Mouse (Mus musculus) testis, postnatal 14 days (tissue): Measurements from ENCODE around the gene Ube2h.
A peak's percentile ranks its signal among the peaks of the same experiment; 100 is the strongest.
"Not testable (repeated sequence)": the region's sequence is repeated elsewhere in the genome, so short reads cannot be mapped to it uniquely, and the experiment has no call there.

Experiments used
- DNase-seq: peaks from one replicate; pipeline ENCODE4 v3.0.0; 2021; ENCODE audit warnings: low spot score

Ube2h gene

DNA sequence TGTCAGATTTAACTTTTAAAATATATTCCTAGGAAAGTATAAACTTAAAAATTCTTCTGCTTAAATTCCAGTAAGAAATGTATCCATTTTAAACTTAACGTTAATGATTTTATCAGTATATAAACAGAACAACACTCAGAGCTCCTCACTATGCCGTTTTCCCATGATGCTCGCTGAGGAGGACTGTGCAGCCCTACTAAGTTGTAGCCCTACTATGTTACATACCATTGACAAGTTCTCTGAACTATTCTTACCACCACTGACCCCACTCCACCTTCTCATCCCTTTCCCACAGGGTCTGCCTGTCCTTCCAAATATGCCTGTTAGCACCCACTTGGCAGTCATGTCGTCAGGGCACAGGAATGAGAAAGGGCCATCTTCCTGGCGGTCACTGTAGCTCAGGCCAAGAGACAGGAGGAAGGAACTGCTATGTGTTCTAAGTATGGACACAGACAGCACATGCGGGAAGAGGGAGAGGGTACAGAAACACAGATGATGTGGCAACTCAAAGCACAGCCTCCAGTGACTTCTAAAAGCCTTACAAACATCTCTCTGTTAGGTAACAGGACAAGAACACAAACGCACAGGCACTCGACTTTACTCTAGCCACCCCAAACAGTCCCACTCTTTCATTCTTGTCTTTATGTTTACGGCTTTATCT is 60.9 kb downstream of the Ube2h start:
- no peak for DNase-seq

DNA sequence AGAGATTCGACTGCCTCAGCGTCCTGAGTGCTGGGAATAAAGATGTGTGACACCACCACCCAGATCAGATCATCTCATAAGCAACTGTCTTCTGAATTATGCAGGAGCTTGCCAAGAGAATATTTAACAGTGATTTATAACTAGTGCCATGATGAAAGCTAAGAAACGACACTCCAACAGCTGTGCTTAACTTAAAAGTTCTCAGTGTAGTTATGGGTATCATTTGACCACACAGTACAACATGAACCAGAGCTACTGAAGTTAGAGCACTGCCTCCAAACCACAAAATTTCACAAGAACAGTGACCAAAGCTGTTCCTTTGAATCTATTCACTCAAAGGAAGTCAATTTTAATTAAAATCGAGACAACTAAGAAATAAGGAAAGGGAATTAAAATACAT is 61.4 kb downstream of the Ube2h start:
- DNase-seq, result no peak

DNA sequence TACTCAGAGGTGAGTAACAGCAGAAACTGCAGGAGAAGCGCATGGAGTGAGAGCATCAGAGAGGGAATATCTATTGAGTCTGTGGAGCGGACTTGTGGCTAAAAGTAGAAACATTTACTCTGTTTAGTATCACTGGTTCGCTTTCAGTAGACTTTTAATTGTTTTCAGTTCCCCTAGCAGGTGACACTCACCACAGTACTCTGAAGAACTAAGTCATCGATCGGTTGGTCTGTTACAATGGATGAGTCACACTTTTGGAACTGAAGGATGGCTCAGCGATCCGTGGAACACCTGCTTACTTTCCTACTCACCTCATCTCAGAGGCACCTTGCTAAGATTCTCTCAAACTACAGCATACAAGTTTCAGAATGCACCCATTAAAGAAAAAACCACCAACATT is 64.2 kb downstream of the Ube2h start:
- no peak for DNase-seq

DNA sequence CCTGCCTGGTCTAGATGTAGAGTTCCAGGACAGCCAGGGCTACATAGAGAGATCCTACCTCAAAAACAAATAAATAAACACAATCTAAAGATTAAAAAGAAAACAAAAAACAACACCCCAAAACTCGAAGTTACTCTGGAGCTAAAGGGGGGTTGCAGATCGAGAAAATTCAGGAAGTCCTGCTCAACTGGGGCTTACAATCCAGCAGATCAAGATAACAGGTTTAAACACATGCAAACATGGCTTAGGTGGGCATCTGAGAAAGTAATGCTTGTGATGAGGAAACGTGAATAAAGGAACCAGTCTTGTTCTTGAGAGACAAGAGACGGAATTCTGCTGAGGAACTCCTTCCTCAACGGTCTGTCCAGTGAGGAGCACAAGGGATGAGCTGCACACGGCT is 65.1 kb downstream of the Ube2h start:
- DNase-seq, result no peak

DNA sequence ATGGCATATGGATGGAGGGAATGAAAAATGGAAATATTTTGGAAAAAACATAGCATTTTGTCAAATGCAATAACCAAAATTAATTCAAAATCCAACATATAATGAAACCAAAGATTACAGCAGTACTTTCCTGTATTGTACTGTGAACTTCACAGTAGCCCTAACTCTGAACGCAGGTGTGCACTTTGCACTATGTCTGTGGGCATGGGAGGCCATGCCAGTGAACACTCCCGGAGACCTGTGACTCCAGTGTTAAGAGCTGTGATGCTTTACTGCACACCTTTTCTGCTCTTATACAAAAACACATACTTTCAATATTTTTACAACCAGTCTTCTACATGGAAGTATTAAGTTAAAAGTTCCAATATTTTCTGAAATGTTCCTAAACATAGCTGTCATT is 66.3 kb downstream of the Ube2h start:
- DNase-seq, result no peak

DNA sequence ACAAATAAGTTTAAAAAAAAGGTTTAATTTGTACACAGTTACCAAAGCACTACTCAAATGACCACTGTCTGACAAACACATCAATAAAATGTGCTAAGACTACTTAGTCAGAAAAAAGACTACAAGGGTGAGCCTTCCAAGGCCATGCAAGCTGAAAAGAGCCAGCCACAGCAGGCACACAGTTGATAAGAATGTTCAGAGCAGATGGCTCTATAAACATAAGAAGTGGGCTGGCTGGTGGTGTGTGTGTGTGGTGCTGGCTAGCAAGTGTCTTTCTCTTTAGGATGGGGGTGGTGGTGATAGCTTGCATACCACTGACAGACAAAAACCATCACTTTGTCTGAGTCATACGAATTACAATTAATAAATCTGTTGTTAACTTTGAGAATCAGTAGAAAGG is 67.8 kb downstream of the Ube2h start:
- DNase-seq, result no peak

DNA sequence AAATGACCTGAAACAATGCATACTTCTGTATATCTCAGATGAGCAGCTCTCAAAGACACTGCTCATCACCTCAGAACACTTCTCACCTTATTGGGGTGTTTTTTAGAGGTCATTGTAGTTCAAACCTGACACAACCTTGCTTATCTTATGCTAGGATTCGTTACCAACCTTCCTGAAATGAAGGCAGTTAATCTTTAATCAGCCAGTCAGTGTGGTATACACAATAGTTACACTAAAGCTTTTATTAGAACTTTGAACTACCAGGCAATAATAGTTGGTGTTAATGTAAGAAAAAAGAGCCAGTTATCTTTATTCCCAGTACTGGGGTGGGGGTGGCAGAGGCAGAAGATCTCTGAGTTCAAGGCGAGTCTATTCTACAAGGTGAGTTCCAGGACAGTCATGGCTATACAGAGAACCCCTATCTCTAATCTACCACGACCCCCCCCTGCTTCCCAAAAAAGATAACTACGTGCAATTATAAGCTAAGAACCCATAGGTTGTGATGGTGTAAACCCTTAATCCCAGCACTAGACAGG is 72.5 kb downstream of the Ube2h start:
- no peak for DNase-seq

DNA sequence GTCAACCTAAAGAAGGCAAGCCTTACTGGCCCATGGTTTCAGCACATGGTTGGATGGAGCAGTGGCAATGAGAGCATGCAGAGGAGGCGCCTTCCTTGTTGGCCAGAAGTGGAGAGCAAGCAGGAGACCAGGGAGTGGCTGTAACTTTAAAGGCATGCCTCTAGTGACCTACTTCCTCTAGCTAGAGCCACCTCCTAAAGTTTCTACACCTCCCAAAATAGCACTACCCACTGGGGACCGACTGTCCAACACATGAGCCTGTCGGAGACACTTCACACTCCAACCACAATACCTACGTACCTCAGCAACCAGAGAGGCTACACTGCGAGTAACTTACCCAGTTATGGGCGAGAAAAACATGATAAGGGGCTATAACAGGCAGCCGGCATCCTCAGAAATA is 74.1 kb downstream of the Ube2h start:
- DNase-seq, result no peak

DNA sequence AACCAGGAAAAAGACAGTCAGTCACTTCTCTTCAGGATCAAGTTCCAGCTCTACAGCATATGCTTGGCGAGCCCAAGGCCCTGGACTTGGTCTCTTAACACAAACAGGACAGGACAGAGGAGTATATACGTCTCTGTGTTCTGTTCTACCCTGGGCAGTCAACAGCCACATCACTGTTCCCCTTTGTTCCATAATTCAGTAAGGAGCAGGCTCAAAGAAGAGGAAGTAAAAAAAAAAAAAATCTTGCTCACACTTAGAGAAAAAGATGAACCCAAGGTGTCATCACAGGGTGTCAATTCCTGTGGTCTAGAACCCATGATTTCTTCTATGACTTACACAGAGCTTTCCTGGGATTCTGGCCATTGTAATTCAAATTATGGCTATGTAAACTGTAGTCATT is 75.4 kb downstream of the Ube2h start:
- no peak for DNase-seq

DNA sequence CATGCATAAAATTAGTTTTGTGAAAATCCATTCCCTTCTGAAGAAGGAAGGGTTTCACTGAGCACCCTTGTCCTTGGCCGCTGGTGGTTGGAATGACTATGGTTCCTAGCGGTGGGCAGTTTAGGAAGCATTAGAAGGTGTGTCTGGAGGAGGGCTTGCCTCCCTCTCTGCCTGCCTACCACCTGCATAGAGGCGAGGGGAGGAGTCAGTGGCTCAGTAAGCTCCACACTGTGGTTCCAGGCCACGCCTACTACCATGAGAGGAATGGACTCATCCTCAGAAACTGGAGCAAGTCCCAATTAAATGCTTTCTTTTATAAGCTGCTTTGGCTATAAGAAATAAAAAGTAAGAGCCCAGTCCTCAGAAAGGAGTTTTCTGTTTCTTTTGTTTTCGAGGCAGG is 76.0 kb downstream of the Ube2h start:
- DNase-seq, result no peak

DNA sequence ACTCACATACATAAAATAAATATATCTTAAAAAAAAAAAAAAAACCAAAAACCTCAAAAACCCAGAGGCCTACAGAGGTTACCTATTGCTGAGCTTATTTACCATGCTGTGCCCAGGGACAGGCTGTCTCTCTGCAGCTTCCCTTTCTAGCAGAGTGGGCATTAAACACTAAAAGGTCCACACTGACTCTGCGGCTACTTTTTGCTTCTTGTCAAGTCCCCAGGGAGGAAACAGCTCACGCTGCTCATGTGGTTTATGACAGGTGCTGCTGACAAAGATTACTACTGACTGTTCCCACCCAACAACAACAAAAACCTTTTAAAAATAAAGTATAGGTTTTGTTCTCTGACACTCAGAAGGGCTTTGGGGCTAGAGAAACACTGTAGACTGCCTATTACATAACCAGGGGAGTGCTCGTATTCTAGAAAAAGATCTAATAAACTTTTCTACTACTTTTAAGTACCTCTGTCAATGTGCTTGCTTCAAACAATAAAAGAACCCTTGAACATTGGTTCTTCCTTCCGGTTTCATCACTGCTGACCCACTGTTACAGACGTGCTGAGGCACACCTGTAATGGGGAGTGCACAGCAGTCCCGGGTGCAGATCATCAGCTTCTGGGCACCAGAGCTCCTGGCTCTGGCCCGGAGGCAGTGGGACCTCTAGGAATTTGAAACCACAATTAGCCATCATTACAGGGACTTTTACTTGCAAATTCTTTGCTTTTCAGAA is 77.2 kb downstream of the Ube2h start:
- DNase-seq, result no peak

DNA sequence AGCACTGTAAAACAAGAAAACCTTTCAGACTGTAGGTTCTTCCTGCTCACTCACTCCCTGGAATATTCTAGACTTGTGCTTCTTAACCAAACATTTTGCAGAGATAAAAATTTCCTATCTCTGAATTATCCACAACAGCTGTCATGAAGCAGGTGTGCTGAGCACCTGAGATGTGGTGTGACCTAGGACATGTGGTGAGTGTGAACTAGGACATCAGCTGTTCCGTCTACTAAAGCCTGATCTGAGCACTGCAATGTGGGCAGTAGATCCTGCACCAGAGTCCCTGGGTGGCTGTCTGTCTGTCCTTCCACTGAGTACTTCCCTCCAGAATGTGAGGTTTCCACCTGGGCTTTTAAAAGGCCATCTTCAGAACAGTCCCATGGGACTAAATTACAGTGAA is 79.6 kb downstream of the Ube2h start:
- DNase-seq, result no peak

DNA sequence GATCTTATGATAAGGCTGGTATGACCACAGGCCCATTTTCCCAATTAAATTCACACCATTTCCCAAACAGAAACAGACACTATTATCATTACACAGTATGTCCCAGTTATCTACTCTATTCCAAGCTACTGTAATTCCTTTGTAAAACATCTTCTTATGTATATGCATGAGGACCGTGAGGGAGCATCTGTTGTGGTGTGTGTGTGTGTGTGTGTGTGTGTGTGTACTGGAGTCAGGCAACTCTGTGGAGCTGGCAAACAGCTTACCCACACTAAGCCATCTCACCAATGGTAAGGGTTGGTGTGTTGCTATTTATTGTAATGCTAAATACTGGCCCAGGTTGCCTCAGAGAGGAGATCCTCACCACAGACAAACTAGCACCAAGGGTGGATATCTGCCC is 82.0 kb downstream of the Ube2h start:
- DNase-seq, result no peak

DNA sequence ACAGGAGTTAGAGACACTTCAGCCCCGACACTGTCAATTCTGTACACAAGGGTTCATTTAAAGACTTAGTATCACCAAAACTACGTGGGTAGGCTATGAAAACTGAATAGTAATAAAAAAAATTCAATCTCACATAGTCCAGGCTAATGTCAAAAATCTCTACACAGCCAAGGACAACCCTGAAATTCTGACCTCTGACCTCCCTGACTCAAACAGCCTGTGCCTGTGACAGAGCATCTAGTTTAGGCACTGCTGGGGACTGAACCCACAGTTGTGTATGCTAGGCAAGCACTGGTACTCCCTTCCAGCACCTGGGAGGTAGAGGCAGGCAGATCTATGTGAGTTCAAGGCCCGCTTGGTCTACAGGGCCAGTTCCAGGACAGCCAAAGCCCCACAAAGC is 86.8 kb downstream of the Ube2h start:
- no peak for DNase-seq

DNA sequence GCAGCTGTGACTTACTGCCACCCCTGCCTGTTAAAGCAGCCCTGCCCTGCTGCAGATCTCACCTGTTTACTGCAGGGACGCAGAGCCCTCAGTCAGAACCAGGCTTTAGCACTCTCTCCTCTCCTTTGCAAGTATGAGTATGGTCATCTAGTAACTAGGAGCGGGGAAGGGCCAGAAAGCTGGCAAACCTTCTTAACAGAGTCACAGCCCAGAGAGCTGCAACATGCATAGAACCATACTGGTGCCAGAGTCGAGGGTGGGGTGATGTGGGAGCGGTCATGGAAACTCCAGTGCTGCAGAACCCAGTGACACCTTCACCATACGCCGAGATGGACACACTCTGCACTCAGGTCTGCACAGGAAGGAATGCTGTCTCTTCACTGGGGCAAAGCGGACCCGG is 91.9 kb downstream of the Ube2h start:
- DNase-seq, result no peak

DNA sequence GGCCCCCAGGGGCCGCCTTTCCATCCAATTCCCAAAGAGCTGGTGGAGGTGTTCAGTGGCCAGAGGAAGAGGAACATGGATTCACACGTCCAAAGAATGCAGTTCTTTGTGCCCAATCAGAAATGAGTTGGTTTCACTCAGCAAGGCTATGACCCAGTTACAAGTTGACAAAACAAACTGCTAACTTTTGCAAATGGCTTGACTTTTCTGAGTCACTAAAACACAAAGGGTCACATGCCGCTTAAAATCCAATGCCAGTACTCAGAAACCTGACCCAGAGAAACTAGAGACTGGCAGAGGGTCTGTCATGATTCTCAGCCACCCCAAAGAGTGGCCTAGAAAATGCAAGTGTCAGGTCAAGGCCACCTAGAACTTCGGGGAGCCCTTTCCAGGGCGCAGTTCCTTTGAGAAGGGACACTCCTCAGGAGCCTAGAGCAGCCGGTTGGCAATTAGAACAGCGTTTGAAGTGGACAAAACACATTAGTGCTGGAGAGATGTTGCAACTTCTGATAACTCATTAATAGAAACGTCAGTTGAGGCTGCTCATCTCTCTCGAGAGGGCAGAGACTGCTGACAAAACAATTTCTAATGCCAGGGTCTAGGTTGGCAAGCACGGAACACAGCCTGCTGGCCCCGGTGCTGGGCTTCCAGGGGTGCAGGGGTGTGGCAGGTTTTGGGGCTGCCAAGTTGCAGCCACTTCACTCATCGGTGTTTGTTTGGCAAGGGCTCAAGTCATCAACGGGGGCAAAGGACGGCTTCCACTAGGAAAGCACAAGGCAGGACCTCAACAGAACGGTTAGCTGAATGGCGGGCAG is 92.5 kb downstream of the Ube2h start:
- no peak for DNase-seq

DNA sequence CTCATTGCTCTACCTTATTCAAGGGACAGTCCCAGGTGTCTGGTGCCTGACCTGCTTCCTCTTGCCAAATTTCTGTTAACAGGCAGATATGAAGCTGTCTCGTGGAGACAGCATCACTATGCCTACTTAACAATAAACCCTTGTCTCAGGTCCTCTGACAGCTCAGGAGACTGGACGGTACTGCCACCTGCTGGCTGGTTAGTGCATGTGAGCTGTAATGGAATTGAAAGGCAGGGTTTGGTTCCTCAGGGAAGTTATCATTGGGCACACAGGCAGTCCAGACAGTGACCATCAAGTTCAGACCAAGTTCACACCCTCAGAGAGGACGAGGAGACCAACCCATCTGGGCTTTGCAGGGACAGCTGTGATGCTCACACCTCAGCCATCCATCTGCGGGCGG is 93.6 kb downstream of the Ube2h start:
- DNase-seq, result peak; percentile 39

DNA sequence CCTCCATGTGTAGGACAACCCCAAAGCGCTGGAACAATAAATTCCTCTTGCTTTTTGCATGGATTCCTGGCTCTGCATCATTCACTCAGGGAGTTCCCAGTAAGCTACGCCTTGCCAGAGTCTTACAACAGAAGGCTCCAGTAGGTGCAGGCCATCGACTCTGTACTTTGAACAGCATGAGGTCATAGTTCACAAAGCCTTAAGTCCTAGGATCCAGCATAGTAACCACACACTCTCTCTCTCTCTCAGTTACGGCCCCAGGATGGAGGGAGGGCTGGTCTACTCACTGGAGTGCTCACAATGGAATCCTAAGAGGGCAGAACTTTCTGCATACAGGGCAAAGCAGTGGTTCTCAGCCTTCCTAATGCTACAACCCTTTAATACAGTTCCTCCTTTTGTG is 95.5 kb downstream of the Ube2h start:
- DNase-seq, result no peak

DNA sequence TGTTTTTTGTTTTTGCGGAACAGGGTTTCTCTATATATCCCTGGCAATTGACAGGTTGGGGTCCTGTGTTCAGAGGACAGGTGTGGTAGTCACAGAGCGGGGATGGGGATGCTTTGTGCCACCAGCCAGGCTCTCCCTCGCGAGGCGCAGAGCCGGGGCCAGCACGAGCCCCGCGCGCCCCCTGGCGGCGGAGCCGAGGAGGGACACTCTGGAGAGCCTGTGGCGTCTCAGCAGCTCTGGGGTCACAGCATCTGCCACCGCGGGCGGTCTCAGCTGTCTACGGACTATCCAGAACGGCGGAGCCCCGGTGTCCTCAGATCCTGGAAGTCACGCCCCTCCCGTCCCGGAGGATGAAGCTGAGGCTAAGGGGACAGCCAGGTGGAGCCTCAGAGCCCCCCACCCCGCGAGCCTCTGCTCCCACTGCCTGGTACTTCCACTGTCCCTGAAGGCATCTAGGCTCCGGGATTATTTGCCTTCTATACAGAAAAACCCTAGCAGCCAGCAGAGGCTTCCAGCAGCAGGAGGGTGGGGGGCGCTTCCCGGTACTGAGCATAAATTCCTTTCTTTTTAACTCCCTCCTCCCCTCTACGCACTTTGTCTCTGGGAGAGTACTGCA is 98.6 kb downstream of the Ube2h start:
- peak; percentile 81 for DNase-seq

DNA sequence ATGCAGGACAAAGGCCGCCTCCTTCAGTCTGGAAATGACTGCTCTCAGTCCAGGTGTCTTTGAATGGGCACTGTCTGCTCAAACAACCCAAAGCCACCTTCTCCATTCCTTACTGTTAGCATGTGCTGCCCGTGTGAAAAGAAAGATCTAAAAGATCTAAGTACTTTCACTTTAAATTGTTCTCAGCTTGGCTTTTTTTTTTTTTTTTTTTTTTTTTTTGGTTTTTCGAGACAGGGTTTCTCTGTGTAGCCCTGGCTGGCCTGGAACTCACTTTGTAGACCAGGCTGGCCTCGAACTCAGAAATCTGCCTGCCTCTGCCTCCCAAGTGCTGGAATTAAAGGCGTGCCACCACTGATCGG is 99.2 kb downstream of the Ube2h start:
- not testable (repeated sequence) for DNase-seq

DNA sequence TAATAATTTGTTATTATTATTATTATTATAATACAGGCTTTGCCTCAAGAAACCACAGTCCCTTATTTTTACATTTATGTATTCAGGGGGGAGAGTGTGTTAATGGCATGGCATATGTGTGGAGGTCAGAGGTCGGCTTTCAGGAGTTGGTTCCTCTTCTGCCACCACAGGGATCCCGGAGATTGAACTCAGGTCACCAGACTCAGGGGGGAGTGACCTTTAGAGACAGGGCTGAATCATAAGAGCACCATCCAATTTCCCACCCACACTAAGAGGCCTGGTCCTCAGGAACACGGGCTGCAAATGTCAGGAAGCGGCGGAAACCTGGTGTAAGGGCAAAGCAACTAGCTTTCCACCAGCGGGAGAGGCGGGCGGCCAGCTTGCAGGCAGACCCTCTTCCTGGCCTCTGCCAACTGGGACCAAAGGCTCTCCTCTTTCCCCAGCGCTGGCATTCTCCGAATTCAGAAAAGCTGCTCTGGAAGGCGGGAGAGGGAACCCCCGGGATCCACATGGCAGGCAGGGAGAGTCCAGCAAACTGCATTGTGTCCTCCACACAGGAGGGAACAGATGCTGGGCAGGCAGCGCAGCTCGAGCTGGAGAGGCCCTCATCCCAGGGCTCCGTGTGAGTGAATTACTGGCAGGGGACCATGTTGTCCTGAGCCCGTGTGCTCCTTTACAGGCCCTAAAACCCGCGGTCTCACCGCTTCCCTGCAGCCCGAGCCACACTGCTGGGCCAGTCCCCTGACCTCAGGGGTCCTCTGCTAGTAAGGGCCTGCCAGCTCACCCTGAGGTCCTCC is 99.8 kb downstream of the Ube2h start:
- DNase-seq, result no peak

DNA sequence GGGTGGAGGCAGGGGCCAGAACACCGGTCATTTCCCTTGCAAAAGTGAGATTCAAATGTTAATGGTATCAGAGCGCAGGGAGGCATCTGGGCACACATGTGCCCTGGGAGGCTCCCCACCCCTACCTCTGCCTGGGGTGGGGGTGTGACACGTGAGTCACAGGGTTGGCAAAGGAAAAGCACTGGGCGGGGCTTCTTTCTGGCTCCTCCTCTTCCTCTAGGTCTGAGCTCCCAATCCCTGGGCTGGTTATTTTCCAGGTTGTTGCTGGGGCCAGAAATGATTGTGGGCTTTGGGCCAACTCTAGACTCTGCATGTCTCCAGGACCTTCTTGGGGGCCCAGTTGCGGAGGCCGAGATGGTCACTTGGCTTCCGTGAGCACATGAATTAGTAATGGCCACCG is 108.2 kb downstream of the Ube2h start:
- DNase-seq, result peak; percentile 41
